Mouse (Mus musculus): ENCODE measurements around the gene Utrn.

GRCm38 (mm10) chr10:12456867-12457266 is 412.3 kb downstream of the Utrn start:
- TF ChIP-seq POLR2A (IDR thresholded peaks at IDR 0.05; ENCODE audit: insufficient read depth, low read length) (no peak), CTCF (IDR thresholded peaks at IDR 0.05; ENCODE audit: low read depth, low read length) (no peak), EP300 (IDR thresholded peaks at IDR 0.05; ENCODE audit: insufficient read depth, low read depth, low read length) (no peak)

All from ES-Bruce4 (cell line).